Mouse (Mus musculus): ENCODE data around the gene Mast3.
A peak's percentile ranks its signal among the peaks of the same experiment; 100 is the strongest.

Mast3 gene

GRCm38 (mm10) chr8:70804481-70805206 lies at the start of gene Mast3:
Gene Mast3, minus strand, starts transcription at chr8:70805054.
- peak; percentile 79 to 89 for DNase-seq (ENCODE audit: low spot score in 2 of 2)

DNA sequence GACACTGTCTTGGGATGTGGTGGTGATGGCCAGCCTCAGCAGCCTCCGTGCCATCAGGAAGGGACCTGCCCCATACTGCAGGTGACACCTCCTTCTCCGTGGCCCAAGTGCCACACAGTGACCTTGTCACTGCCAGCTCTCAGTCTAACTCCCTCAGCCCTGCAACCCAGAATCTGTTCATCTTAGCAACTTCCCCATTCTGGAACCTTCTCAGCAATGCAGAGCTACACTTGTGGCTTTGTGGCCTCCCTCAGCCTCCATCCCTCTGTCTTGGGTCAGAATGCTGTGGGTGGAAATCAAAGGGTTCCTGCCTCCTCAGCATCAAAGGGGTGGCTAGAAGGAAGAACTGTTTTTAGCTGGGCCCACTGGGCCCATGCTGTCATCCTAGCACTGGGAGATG lies 49.0 kb upstream of the Mast3 start:
- no peak for DNase-seq (ENCODE audit: low spot score in 2 of 2)

DNA sequence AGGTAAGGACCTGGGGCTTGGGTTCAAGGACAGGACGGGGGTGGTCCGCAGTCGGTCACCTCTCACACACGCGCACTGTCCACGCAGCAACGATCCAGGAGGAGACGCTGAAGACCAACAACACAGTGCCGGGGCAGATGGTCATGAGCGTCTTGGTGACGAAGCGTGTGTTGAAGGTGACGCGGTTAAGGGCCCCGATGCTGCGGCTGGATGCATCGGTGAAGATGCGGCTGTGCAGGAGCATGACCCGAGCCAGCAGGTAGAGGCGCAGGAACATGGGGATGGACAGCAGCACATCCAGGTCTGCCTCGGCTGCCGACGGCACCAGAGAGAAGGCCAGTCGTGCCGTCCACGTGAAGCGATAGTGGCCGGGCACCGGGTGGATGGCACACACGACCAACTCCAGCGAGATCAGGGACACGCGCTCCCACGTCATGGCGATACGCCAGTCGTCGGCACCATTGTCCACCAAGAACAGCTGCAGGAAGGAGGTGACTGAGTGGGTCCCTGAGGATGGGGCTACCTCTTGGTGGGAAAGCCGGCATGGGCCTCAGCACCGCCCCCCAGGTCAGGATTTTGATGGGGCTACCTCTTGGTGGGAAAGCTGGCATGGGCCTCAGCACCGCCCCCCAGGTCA lies 47.9 kb upstream of the Mast3 start:
- DNase-seq (ENCODE audit: low spot score in 2 of 2) = no peak

DNA sequence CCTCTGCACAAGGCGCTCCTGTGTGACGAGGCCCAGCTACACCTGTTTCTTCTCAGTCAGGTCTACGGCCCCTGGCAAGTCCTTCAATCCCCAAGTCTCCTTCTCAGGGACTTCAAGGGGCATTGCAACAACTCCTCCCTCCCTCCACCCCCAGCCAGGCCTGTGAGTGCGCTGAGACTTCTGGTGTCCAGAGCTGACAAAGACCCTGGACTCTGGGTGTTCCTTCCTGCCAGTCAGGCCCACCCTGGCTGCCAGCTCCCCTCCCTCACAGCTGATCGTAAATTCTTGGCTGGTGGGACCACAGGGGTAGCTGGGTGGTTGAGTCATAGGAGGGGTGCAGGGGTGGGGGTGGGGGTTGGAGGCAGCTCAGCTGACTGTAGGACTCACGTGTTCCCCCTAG lies 47.0 kb upstream of the Mast3 start:
- DNase-seq (ENCODE audit: low spot score in 2 of 2) = no peak

DNA sequence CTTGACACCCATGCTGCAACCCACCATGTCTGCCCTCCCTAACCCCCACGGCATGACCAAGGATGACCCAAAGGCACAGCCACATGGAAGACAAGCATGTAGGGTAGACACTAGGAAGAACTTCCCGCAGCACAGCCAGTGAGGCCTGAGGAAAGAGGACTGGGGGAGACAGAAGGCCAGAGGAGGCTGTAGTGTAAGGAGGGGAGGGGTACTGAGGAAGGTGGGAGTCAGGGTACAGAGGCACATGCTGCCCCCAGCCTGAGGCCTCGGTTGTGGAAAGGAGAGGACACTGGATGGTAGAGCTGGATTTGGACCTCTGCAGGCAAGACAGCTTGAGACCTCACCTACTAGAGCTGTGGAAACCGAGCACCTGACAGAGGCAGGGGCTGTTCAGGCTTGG lies 46.1 kb upstream of the Mast3 start:
- DNase-seq (ENCODE audit: low spot score in 2 of 2) = no peak

DNA sequence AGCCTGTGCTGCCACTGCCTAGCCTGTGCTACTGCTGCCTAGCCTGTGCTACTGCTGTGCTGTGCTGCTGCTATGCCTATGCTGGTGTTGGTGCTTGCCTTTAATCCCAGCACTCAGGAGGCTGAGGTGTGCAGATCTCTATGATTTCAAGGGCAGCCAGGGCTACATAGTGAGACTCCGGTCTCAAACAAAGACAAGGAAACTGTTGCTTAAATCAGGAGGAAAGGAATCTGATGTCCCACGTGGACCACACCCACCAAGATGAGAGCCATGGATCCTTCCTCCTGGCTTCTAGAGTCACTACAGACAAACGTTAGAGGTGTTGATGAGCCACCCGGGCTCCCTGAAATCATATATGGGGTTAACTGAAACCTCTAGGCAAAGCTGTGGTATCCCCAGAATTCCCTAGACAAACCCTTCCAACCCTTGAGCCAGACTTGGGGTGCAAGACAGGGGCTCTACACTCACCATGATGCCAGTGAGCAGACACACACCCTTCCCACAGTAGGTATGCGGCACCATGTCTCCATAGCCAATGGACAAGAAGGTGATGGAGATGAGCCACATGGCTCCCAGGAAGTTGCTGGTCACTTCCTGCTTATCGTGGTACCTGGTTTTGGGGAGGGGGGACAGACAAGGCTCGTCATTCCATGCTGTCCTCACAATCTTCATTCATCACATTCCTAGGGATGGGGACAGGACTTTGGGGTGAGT lies 45.4 kb upstream of the Mast3 start:
- no peak for DNase-seq (ENCODE audit: low spot score in 2 of 2)

DNA sequence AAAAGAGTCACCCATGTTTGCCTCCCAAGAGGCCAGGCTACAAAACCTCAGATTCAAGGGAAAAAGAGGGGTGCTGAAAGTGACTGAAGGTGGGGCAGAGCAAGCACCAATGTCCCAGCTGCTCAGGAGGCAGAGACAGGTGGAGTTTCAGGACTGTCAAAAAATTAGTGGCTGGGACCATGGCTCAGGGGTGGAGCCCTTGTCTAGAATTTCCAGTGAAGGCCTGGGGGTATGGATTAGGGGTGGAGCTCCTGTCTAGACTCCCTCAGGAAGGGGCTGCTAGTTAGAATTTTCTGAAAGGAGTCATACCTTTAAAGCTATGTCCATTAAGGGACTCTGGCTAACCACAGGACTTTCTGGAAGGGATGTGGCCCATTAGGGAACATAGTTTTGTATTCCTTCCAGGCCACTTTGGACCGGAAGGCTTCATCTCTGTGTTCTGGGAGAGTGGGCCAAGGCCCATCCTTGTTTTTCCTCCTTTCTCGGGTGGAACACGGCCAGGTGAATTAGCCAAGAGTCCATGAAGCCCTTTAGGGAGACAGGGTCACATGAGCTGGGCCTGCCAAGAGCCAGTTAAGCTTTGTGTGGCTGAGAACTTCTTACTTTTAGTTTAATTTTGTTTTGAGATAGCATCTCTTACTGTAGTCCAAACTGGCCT lies 44.6 kb upstream of the Mast3 start:
- DNase-seq (ENCODE audit: low spot score in 2 of 2) = peak in 1 of 2 experiments; percentile 74

DNA sequence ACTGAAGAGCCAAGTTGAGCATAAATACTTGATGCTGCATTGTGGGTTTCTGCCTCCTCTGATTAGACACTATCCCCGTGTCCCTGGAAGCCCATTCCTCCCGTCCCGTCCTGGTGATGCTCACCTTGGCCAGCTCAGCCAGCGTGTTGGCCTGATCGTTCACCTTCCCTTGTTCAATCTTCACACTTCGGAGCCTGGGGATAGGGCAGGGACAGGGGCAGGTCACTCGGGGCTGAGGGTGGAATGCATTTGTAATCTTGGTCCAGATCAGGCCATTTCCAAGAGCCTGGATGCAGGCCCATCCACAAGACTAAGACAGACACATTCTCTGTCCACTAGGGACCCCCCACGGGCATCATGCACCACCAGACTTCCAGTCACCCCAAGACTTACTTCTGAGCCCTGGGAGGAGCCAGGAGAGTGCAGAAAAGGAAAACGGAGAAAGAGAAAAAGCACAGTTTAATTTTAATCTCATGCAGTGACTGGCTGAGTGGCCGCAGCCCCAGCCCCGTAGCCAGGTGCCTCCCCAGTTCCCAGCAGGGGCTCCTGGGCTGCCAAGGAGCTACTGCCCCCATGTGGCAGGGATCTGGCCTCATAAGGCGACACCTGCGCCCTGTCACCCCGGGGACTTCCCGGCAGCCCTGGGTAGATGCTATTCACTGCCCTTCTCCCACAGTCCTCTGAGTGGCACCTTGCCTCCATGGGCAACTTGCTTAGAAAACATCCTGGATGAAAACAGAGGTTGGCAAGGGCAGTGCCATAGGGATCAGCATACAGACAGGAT lies 41.7 kb upstream of the Mast3 start:
- no peak for DNase-seq (ENCODE audit: low spot score in 2 of 2)

GRCm38 (mm10) chr8:70845108-70845507 lies 40.3 kb upstream of the Mast3 start:
- DNase-seq (ENCODE audit: low spot score in 2 of 2) = no peak

DNA sequence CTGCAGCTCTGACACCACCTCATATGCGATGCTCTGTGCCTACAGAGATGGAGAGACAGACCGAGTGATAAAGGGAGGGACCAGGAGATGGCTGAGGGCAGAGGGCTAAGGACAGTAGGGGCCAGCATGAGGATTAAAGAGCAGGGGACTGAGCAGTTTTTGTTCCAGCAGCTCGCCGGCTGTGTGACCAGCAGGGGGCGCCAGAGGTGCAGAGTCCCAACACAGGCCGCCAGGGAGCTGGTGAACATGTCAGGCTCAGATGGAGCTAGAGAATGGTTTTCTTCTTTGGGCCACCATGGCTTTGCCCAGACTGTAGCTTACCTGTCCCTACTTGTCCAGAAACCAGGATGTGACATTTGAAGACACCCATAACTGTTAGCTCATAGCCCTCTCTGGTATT lies 39.7 kb upstream of the Mast3 start:
- DNase-seq (ENCODE audit: low spot score in 2 of 2) = peak; percentile 81 to 87

GRCm38 (mm10) chr8:70843941-70844340 lies 39.1 kb upstream of the Mast3 start:
- DNase-seq (ENCODE audit: low spot score in 2 of 2) = no peak

GRCm38 (mm10) chr8:70843214-70843773 lies 38.4 kb upstream of the Mast3 start:
- no peak for DNase-seq (ENCODE audit: low spot score in 2 of 2)

GRCm38 (mm10) chr8:70842484-70842883 lies 37.6 kb upstream of the Mast3 start:
- DNase-seq (ENCODE audit: low spot score in 2 of 2) = no peak

- DNase-seq (ENCODE audit: low spot score in 2 of 2) = peak; percentile 87 to 90
Measured at GRCm38 (mm10) chr8:70841147-70842072, 36.6 kb upstream of the Mast3 start.

GRCm38 (mm10) chr8:70840590-70840989 lies 35.7 kb upstream of the Mast3 start:
- DNase-seq (ENCODE audit: low spot score in 2 of 2) = no peak

GRCm38 (mm10) chr8:70839408-70840351 lies 34.8 kb upstream of the Mast3 start, which contains the start of gene Arrdc2:
Gene Arrdc2, minus strand, starts transcription at chr8:70839720.
- peak; percentile 97 to 99 for DNase-seq (ENCODE audit: low spot score in 2 of 2)

DNA sequence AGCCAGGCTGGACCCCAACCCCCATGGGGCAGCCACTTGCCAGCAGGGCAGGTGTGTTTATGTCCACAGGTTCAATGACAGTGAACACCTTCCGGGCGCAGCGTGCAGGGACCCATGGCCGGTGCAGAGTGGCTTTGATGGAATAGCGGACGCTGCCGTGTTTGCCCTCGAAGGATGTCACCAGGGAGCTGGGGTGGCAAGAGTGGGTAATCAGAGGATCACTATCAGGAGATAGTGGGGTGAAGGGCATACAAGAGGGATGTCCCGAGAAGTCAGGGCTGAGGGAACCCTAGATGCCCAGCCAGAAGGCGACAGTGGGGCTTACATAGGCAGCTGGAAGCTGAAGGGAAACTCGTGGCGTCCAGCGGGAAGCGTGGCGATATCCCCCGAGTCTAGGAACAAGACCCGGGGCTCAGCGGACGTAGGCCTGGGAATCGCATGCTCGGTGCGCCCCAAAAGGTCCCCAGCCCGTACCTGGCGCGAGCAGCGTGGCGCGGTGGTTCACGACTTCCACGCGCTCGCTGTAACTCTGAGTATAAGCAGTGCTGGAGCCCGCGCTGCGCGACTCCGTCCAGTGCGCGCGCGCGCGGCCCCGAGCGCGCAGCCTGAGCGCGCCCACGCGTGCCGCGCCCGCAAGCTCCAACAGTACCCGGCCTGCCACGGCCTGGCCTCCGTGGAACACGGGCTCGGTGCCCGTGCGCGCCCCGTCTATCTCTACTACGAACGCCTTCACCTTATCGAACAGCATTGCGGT lies 34.0 kb upstream of the Mast3 start:
- no peak for DNase-seq (ENCODE audit: low spot score in 2 of 2)

- DNase-seq (ENCODE audit: low spot score in 2 of 2) = no peak
Measured at GRCm38 (mm10) chr8:70836666-70837065, 31.8 kb upstream of the Mast3 start.

Measured in urinary bladder, postnatal 36 days (tissue).